Mouse (Mus musculus): ENCODE measurements around the gene Slc4a1.
"Not testable (repeated sequence)": the region's sequence is repeated elsewhere in the genome, so short reads cannot be mapped to it uniquely, and the experiment has no call there.

Gene Slc4a1

GRCm38 (mm10) chr11:102366103-102366502 lies at the start of gene Slc4a1:
TSS of gene Slc4a1 (minus strand) at chr11:102366203.
- not testable (repeated sequence) for DNase-seq (ENCODE audit: low read depth, low spot score)

GRCm38 (mm10) chr11:102415034-102415802 lies 49.2 kb upstream of the Slc4a1 start:
- DNase-seq (ENCODE audit: low read depth, low spot score): no peak

- DNase-seq (ENCODE audit: low read depth, low spot score): no peak
Measured at GRCm38 (mm10) chr11:102413059-102413458, 47.1 kb upstream of the Slc4a1 start.

GRCm38 (mm10) chr11:102411704-102412103 lies 45.7 kb upstream of the Slc4a1 start:
- DNase-seq (ENCODE audit: low read depth, low spot score): peak; percentile 82

DNA sequence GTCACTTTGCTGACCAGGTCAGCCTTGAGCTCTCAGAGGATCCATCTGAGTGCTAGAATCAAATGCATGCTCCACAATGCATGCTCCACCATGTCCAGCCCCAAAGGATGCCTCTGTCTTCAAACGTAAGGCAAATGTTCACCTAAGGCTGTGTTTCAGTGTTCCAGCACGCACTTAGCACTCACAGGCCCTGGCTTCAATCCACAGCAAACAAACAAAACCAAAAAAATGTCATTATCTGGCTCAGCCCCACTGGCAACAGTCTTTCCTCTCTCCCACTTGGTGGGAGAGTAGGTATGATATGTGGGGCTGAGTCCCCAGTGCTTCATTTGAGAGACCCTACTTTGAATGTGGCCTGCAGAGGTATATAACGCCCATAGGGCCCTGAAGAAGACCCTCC lies 45.1 kb upstream of the Slc4a1 start:
- DNase-seq (ENCODE audit: low read depth, low spot score): no peak

DNA sequence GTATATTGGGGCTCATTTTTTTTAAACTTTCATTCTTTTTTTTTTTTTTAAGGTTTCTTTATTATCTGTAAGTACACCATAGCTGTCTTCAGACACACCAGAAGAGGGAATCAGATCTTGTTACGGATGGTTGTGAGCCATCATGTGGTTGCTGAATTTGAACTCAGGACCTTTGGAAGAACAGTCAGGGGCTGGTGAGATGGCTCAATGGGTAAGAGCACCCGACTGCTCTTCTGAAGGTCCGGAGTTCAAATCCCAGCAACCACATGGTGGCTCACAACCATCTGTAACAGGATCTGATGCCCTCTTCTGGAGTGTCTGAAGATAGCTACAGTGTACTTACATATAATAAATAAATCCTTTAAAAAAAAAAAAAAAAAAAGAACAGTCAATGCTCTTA lies 44.3 kb upstream of the Slc4a1 start:
- not testable (repeated sequence) for DNase-seq (ENCODE audit: low read depth, low spot score)

GRCm38 (mm10) chr11:102409795-102410330 lies 43.9 kb upstream of the Slc4a1 start:
- no peak for DNase-seq (ENCODE audit: low read depth, low spot score)

DNA sequence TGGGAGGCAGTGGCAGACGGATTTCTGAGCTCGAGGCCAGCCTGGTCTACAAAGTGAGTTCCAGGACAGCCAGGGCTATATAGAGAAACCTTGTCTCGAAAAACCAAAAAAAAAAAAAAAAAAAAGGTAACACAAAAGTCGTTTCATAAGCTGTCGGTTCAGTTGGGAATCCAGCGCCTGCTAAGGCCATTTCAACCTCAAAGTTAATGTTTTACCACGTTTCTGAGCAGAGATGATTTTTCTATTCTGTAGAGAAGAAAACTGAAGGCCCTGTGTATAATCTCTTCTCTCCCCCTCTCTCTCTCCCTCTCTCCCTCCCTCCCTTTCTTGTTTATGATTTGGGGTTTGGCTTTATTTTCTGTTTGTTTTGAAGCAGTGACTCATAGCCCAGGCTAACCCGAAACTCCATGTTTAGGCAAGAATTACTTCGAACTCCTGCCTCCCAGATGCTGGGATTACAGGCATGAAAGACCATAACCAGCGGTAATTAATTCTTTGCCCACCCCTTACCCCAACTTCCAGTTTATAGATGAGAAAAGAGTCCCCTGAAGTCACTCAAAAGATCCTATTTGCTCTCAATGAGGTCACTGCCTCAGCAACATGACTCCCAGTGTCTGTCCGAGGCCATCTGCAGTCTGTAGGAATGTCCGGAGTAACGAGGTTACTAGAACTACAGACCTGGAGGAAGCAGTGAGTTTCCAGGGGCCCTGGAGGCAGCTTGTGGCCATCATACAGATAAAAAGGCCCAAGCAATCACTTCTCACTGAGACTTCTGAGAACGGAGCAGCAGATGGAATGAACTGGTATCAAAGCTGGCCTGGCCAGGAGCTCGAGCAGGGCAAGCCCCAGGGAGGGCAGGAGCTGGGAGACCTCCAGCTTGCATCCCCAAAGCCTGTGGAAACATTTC lies 43.1 kb upstream of the Slc4a1 start:
- DNase-seq (ENCODE audit: low read depth, low spot score): no peak

DNA sequence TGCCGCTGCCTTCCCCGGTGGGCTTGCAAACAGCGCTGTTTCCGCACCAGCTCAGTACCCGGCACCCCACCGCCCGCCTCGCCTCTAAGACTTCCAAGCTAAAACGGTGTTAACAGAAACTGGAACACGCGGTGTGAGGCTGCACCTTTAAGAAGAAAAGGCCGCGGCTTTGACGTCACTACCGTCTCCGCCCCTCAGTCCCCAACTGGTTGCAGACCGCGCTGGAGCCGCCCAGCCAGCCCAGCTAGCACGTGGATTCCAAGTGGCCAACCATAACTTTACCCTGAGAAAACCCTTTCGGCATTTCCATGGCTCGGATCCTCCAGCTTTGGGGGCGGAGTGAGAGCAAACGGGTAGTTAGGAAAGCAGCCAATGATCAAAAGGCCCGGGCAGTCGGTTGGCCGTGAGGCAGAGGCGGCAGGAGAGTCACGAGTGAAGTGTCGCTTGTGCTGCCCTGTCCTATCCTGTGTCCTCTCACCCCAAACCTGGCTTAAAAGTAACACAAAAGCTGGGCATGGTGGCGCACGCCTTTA lies 42.4 kb upstream of the Slc4a1 start:
- DNase-seq (ENCODE audit: low read depth, low spot score): peak; percentile 98

- DNase-seq (ENCODE audit: low read depth, low spot score): no peak
Measured at GRCm38 (mm10) chr11:102407834-102408215, 41.8 kb upstream of the Slc4a1 start, which contains the start of gene Slc25a39. TSS of gene Slc25a39 (minus strand) at chr11:102407946.

GRCm38 (mm10) chr11:102406900-102407833 lies 41.2 kb upstream of the Slc4a1 start:
- peak; percentile 86 for DNase-seq (ENCODE audit: low read depth, low spot score)

- DNase-seq (ENCODE audit: low read depth, low spot score): no peak
Measured at GRCm38 (mm10) chr11:102406401-102406800, 40.4 kb upstream of the Slc4a1 start.

GRCm38 (mm10) chr11:102405544-102406285 lies 39.7 kb upstream of the Slc4a1 start:
- no peak for DNase-seq (ENCODE audit: low read depth, low spot score)

- no peak for DNase-seq (ENCODE audit: low read depth, low spot score)
Measured at GRCm38 (mm10) chr11:102404161-102405010, 38.4 kb upstream of the Slc4a1 start.

- no peak for DNase-seq (ENCODE audit: low read depth, low spot score)
Measured at GRCm38 (mm10) chr11:102403657-102404056, 37.7 kb upstream of the Slc4a1 start.

DNA sequence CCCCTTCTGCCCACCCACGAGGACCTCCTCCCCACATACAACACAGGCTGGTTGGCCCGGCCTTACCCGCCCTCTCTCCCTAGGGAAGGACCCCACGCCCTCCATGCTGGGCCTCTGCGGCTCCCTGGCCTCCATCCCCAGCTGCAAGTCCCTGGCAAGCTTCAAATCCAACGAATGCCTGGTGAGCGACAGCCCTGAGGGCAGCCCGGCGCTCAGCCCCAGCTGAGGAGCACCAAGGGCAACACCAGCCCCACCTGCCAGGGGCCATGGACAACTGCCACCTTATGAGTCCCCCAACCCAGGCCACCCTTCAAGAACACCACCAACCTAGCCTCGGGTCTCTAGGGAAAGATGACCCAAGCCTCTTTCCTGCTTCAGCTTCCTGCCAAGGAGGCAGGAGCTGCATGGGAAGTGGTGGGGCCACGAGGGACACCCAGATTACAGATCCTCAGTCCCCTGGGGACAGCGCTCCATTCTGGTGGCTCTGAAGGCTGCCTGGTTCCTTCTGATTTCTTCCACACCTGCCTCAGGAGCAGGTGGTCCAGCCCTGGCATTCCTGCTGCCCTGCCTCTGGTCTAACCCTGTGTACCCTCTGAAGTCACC lies 36.0 kb upstream of the Slc4a1 start:
- DNase-seq (ENCODE audit: low read depth, low spot score): no peak

DNA sequence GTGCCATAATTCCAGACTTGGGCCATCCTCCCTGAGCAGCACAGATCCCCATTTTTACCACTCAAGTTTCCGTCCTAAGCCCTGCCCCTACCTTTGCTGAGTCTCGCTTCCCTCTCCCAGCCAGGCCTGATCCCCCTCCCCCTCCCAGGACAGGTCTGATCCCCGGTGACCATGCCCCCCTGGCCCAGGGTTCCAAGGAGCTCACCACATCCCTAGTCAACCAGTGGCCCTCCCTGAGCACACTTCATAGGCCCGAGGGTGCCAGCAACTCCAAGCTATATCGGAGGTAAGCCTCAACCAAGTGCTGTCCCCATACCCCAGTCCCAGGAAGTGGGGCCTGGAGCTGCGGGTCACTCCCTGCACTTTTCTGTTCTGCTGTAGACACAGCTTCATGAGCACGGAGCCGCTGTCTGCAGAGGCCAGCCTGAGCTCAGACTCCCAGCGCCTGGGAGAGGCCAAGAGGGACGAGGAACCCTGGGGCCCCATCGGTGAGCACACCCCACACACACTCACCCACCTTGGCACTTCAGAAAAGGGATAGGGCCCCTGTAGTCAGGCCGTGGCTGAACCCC lies 34.6 kb upstream of the Slc4a1 start:
- DNase-seq (ENCODE audit: low read depth, low spot score): no peak

DNA sequence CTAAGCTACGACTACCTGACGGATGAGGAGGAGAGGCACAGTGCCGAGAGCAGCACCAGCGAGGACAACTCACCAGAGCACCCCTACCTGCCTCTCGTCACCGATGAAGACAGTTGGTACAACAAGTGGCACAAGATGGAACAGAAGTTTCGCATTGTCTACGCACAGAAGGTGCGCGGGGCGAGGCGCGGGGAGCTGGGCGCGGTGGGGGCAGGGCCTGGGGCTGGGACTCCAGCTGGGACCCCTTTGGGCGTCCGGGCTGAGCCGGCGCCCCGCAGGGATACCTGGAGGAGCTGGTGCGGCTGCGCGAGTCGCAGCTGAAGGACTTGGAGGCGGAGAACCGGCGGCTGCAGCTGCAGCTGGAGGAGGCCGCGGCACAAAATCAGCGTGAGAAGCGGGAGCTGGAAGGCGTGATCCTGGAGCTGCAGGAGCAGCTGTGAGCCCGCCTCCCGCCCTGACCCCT lies 33.6 kb upstream of the Slc4a1 start:
- DNase-seq (ENCODE audit: low read depth, low spot score): no peak

Data from embryo, embryonic 11.5 days (tissue).